Mouse (Mus musculus) left cerebral cortex, postnatal 25 days (tissue): Measurements from ENCODE around the gene Vill. TPM values are rescaled to one million over a fixed set of nuclear protein-coding genes. Genes with fewer than 3 reads are reported as not detected.
A peak's percentile ranks its signal among the peaks of the same experiment; 100 is the strongest.

ENCODE experiments used
- DNase-seq, 2 experiments: peaks; one replicate each; pipeline ENCODE4 v3.0.0; 2022; ENCODE audit warnings: low spot score in 2 of 2, mixed read lengths in 1 of 2
- intact Hi-C: fragments of 180-260 bp; cut with DNase I; formaldehyde crosslinking; loops from one replicate; pipeline ENCODE4 v1.15.1; 2025
- total RNA-seq, 2 experiments: library from RNA; stranded (reverse); gene quantifications; 2 replicates each; pipeline ENCODE4 v1.2.3; 2021

The Vill gene
- total RNA-seq, 2 experiments from 2014 or later, result 3.3 to 6.0 TPM

DNA sequence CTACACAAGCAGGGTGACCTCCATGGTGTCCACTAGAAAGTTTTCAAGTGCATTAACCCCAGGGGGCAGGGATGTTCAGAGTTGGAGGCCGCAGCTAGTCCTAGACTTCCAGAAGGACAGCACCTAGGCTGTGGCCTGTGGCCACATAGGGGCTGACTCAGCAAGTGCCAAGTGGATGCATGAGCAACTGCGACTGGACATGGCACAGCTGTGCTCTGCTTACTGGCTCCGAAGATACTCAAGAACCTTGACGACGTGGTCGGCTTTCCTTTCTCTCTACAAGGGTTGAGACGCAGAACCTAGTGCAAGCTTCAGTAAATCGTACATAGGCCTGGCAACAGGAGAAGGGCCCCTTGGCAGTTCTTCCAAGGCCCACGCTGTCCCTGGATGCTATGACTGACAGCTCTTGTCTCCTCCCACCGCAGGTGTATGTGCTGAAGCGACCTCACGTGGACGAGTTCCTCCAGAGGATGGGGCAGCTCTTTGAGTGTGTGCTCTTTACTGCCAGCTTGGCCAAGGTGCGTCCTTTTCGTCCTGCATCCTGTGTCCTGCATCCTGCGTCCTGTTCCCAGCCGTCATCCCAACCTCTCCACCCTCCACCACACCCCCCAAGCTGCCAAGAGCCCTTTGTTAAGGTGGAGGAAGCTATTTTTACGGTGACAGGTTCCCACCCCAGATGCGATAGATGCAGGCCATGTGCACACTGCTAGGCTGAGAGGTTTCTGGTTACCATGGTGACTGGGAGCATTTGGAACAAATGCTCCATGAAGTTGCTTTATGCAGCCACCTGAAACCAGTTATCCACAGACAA is 19.3 kb upstream of the Vill start:
- peak; percentile 52 to 68 for DNase-seq
- intact Hi-C loops, result loop anchor here (2.0 kb wide), 1 partner anchor 25 kb away; no protein-coding TSS in a partner anchor

DNA sequence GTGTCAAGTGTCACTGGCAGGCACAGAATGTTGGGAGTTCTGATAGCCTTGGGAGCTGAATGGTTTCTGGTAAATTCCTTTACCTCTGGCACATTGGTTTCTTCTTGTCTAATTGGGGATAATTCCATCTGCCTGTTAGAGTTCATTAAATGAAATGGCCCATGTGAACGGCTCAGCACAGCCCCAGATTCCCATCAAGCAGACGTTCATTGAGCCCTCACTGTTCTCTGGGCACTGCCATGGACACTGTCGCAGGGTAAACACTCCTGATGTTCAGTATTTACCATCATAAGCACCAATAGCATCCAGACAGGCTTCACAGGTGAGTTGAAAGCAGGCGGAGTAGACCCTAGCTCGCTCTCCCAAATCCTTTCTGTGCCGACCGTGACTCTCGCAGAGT is 18.5 kb upstream of the Vill start:
- no peak for DNase-seq
- intact Hi-C loops, result no loop called here

DNA sequence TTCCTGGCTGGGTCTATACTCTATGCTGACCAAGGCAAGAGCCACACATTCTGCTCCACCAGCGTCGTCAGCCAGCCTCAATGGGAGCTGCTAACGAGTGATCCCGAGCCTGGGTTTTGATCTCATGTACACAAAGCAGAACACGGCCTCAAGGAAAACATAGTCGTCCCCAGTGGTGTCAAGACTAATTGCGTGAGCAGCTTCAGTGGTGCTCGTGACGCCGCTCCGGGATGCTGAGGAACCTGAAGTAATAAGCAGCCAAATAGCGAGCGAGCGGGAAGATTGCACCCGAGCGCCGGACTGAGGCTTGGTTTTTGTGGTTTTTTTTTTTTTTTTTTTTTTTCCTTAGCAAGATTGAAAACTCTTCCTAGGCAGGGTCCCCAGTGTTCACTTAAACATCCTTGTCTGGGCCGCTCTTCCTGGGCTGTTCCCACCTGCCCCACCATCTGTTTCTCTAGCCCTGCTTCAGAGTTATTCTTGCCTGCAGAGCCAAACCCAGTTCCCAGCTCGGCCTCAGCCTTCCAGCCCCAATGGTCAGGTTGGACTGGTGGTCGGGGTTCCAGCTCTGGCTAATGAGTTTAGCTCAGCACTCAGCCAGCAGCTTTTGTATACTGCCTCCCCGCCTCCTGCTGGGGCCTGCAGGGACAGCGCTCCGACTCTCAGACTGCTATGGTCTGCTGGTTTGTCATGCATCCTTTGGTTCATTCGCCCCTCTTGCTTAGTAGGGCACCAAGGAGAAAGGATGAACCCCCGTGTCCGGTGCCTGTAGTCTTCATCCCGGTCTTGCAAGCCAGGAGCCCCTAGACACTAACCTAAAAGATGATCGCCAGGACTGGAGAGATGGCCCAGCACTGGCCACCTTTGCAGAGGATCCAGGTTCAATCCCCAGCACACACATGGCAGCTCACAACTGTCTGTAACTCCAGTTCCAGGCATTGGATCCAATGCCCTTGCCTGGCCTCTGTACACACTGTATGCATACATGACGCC is 17.6 kb upstream of the Vill start:
- no peak for DNase-seq
- intact Hi-C loops, result no loop called here

DNA sequence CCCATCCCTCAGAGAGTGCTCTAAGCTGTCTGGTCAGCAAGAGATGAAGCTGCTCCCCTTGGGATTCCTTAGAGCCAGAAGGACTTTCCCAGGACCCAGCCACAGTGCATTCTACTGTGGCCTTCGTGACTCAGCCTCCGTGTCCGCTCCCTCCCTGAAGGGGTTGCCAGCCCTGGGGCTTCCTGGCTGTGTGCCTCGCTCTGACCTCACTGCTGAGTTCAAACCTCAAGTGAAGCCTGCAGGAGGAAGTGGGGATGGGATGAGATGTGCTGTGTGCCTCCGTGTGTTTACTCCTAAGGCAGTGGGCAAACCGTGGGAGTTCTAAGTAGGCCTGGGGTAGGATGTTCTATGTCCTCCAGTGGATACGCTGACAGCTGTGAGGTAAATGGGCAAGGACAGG is 16.7 kb upstream of the Vill start:
- intact Hi-C loops, result no loop called here
- peak in 1 of 2 experiments; percentile 33 for DNase-seq

DNA sequence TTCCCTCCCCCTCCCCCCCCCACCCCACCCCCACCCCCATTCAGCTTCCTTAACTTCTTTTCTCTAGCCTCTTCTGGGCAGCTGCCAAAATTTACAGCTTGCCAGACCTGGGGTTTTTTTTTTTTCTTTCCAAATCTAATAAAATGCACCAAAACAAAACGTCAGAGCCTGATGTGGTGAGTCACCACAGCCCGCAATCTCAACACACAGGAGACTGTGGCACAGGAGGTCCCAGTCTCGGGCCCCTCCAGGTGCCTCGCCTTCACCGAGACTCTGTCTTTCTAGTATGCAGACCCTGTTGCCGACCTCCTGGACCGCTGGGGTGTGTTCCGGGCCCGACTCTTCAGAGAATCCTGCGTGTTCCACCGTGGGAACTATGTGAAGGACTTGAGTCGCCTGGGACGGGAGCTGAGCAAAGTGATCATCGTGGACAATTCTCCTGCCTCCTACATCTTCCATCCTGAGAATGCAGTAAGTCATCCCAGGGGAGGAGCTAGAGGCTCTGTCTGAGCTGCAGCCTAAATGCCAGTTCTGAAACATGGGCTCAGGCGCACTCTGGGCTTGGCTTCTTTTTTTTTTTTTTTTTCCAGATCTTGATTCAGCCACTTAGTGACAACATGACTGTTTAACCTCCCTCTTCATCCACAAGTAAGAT is 15.4 kb upstream of the Vill start:
- intact Hi-C loops, result no loop called here

DNA sequence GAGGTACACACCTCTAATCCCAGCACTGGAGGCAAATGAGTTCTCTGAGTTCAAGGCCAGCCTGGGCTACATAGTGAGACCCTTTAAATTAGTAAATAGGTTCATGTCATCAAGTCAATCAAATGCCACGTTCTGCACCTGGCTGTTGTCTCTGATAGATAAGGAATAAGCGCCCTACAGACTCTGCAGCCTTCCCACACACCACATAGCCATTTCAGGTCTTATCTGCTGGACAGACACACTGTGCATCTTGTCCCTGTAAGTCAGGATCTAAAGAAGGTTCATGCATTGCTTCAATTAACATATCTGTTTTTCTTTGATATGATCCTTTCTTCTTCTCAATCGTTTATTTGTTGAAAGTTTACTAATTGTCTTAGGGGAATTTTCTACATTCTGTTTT is 14.0 kb upstream of the Vill start:
- no peak for DNase-seq
- intact Hi-C loops, result no loop called here

More for the DNA sequence above, 15.4 kb upstream of the Vill start:
- DNase-seq, result peak; percentile 45 to 71

DNA sequence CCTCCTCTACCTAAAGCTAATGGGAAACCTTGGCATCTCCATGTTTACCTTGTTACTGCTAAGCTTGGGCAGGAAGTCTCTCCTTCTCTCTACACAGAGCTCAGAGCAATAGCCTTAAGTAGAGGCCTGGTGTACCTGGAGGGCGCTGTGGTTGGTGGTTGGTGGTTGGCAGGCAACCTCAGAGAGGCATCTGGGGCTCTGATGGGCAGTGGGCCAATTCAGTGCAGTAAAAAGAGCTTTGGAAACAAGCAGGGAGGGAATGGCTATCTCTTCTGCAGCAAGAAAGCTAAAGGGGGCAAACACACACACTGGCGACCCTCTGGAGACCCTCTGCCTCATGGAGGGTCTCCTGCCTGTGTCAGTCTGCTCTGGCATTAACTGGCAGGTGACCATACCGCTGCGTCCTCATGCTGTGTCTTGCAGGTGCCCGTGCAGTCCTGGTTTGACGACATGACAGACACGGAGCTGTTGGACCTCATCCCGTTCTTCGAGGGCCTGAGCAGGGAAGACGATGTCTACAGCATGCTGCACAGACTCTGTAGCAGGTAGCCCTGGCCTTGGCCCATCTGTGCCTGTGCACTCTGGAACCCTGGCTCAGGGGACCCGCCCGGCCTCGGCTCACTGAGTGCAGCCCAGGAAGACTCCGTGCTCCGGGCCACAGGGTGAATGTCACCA is 12.3 kb upstream of the Vill start:
- intact Hi-C loops, result no loop called here
- no peak for DNase-seq

DNA sequence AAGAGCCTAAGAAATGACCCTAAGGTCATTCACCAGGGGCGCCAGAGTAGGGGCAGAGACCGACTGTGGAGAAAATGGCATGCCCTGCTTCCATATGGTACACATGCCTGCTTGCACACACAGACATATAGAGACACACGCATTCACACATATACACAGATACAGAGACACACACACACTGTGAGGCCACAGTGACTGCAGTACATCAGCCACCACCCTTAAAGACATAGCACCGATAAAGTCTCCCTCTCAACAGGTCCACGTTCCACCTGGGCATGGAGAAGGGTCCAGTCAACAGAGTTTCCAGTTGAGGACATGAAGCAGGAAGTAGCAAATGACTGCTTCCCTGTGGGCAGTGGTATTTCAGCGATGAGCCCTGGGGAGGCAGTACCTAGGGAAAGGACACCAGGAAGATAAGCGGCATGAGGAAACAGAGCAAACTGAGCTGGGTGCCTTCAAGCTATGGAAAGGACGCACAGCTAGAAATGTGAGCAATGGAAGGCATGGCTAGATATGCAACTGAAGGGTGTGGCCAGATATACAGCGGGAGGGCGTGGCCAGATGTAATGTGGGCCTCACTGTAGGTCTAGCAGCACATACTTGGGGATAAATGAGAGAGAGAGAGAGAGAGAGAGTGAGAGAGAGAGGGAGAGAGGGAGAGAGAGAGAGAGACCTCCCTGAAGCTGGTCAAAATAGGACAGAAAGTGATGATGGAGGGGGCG is 4.2 kb upstream of the Vill start:
- no peak for DNase-seq
- intact Hi-C loops, result no loop called here

DNA sequence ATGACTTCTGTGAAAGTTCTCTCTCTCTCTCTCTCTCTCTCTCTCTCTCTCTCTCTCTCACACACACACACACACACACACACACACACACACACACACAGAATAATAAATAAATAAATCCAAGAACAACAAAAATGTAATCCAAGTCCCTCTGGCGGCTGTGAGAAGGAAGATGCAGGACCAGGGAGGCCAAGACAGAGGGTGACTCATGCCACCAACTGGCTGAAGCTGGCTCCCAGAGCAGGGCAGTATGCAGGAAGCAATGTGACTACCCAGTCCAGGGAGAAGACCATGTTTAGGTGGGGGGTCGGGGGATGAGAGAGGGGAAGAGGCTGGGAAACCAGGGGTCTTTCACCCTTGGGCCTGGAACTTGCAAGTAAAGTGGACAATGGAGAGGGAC is 1.4 kb upstream of the Vill start:
- intact Hi-C loops, result no loop called here
- DNase-seq, result no peak

DNA sequence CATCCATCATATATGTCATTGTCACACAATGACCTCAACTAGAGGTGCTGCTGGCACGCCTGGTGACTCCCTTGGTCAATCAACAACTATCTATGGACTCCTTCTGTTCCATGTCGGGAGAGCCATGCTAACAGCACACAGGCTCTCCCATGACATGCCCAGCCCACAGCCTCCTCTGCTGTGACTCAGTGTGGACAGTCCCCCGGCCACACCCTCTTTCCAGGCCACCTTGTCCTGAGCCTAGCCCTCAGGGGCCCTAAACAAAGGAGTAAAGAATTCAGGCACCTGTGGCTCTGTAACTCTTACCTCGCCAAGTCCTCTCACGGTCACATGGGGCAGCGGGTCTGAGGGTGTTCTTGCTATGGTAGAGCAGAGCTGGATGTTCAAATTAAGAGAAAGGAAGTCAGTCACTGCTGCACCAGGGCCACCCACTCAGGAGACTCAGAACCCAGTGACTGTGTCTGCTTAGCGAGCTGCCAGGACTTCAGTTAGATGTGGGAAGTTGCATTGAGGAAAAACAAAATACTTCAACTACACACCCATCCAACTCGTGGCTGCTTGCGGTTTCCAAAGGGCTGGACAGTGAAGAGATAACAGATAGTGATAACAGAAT is 1.5 kb downstream of the Vill start:
- intact Hi-C loops, result no loop called here
- DNase-seq, result peak in 1 of 2 experiments; percentile 41

DNA sequence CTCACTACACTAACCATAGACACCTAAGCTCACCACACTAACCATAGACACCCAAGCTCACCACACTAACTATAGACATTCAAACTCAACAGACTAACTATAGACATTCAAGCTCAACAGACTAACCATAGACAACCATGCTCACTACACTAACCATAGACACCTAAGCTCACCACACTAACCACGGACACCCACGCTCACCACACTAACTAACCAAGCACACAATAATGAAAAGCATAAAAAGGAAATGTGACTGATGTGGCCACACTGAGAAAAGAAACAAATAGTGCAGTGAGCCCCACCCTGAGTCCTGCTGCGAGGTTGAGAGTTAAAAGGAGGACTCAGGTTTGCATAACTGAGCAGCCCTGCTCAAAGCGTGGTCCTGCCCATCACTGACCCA is 2.8 kb downstream of the Vill start:
- intact Hi-C loops, result no loop called here
- no peak for DNase-seq

DNA sequence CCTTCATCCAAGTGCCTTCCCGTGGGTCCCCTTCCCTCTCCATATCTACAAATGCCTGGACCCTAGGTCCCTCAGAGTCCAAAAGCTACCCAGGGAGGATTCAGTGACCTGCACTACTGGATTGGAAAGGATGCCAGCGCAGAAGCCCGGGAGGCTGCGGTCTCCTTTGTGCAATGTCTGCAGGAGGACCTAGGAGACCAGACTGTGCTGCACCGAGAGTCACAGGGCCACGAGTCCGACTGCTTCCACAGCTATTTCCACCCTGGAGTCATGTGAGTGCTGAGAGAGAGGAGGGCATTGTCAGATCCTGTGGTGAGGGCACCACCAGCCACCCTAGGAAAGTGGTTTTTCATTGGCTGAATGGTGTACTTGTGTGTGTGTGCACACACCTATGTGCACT is 5.7 kb downstream of the Vill start:
- intact Hi-C loops, result no loop called here
- DNase-seq, result no peak

DNA sequence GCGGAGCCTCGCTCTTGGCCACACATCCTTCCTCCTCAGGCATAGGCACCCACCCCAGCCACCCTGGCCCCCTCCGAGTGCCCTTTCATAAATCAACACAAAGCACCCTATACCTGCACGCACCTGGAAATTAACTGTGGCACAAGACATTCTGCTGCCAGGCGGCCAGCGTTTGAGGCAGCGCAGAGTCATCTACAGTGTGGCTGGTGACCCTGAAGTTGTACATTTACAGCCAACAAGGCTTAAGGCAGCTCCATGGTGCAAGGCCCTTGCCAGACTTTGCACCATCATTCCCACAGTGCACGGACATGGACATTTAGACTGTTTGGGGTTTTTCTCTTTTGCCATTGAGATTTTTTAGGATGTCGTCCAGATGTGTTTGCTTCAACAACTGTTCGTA is 8.1 kb downstream of the Vill start:
- intact Hi-C loops, result loop anchor here (10.0 kb wide), 1 partner anchor 346 kb away; no protein-coding TSS in a partner anchor
- no peak for DNase-seq

DNA sequence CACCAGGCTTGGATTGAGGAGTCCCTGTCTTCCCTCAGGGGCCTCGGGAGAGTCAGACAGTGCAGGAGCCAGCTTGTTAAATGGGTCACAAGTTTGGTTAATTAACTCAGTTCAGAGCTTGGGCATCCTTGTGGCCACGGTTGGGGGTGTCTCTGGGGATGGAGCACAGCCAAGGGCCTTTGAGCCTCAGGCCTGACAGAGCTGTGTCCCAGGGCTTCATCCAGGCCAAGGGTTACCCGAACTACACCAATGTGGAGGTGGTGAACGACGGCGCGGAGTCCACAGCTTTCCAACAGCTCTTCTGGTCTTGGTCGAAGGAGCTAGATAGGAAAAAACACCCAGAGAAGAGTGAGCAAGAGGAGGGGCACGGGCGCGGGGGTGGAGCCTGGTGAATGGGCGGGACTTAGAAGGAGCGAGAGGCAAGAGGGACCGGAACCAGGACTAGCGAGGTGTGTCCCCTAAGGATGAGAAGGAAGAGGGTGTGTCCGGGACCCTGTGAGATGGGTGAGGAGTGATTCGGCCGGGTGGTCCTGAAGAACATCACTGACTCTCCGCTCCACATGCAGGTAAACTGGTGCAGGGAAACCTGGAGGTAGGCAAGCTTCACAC is 10.6 kb downstream of the Vill start:
- DNase-seq, result no peak
- intact Hi-C loops, result loop anchor here (10.0 kb wide), 1 partner anchor 348 kb away; no protein-coding TSS in a partner anchor

DNA sequence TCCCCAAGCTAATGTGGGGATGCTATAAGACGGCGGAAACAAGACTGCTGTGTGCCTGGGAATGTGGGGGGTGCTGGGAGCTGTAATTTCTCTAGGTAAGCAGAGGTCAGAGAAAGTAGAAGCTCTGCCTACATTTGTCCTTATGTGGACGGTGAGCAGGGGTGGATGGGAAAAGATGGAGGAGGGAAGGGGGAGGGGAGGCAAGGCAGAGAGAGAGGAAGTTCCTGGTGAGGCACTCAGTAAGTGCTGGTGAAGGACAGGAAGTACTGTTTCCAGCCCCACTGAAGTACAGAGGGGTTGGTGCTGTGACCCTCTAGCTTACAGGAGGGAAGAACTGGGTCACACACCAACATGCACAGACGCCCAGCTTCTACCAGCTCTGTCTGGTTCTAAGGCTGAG is 11.7 kb downstream of the Vill start:
- intact Hi-C loops, result loop anchor here (10.0 kb wide), 1 partner anchor 349 kb away; no protein-coding TSS in a partner anchor

DNA sequence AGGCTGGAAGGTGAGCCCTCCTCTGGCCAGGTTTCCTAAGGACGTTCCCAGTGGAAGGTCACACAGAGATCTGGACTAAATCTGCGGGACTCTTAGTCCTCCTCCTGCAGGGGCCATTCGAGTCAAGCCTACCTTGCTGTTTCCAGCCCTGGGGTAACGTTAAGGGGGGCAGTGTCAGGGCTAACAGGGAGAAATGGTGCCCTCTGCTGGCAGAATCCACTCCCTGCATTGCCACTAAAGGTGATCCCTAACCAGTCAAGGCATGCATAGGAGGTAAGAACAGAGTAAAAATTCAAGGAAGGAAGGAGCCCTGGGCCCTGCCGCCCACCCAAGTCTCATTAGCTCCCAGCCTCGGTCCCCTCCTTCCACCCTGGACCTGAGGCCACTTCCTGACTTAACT is 15.0 kb downstream of the Vill start:
- intact Hi-C loops, result loop anchor here (1.0 to 10.0 kb wide), 3 partner anchors 147 to 480 kb away; no protein-coding TSS in a partner anchor
- DNase-seq, result peak; percentile 82 to 87

More for the DNA sequence above, 11.7 kb downstream of the Vill start:
- no peak for DNase-seq

DNA sequence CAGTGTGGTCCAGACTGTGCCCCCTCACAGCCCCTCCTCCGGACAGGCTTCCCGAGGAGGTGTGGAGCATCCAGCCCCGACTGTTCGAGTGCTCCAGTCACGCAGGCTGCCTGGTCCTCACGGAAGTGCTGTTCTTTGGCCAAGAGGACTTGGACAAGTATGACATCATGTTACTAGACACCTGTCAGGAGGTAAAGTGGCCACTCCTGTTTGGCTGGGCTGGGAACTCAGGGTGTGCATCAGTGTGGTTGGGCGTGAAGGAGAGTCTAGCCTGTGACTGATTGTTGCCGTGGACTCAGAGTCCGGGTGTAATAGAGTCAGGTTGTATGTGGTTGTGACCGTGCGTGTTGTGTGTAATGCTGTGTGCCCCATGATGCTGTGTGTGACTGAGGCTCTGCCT is 15.7 kb downstream of the Vill start:
- intact Hi-C loops, result loop anchor here (5.0 to 10.0 kb wide), 2 partner anchors 353 to 481 kb away; no protein-coding TSS in a partner anchor
- no peak for DNase-seq
